ENCODE assay signal across 8 mouse cellular contexts in genomic region chr4:117550140-117550851, GRCm38 (mm10). TPM values are rescaled to one million over a fixed set of nuclear protein-coding genes. Genes with fewer than 3 reads are reported as not detected.
DNase-seq lines count a peak whose midpoint lies in the region; ATAC-seq lines count a peak whose summit lies in the region.

Gene Eri3 (plus strand): TSS chr4:117550365.

- peak; percentile 99 for DNase-seq in adrenal gland, adult (ENCODE audit: inconsistent age in 2 of 2, low spot score in 1 of 2)
- DNase-seq in embryo, embryonic 10.5 days (ENCODE audit: low spot score): peak; percentile 99
- peak; percentile 97 for DNase-seq in gastrocnemius, postnatal 14 days
- DNase-seq in left cerebral cortex, postnatal 10 days (ENCODE audit: extremely low spot score in 1 of 2, low spot score in 2 of 2): peak; percentile 98
- peak; percentile 99 for DNase-seq in right cerebral cortex, postnatal 25 days
- DNase-seq in urinary bladder, postnatal 4 days (ENCODE audit: low spot score in 2 of 2): peak; percentile 97 to 98

- intact Hi-C loops in gastrocnemius, postnatal 14 days (cut with DNase I; ENCODE audit: low total_unique reads): no loop called here
- intact Hi-C loops in left cerebral cortex, postnatal 10 days (cut with DNase I): no loop called here

- peak; percentile 99 for ATAC-seq in inflammation-experienced regulatory T-cells, adult 6 months
- peak; percentile 100 for ATAC-seq in megakaryocyte-erythroid progenitor cell, adult 5-6 weeks (replicated peaks; ENCODE audit: low FRiP score, low TSS enrichment, poor library complexity, severe bottlenecking)

RNA-seq across cellular contexts. Expression of gene Eri3, which starts in this region (rescaled TPM):
- 10 to 100 TPM; 68.6 to 70.8 TPM for total RNA-seq in gastrocnemius, postnatal 14 days (2021)
- polyA plus RNA-seq in inflammation-experienced regulatory T-cells, adult 6 months (2017; shearing (Covaris generic)): 10 to 100 TPM; 37.3 to 65.3 (median 61.9) TPM
- total RNA-seq in left cerebral cortex, postnatal 10 days (2021): 100 to 1,000 TPM; 251 to 264 TPM
- 63.4 and 65.1 TPM in 2 replicates for total RNA-seq in megakaryocyte-erythroid progenitor cell, adult 5-6 weeks (2014; fragmentation: Nextera tagmentation)
- 13.8 and 63.5 TPM in 2 replicates for total RNA-seq in megakaryocyte-erythroid progenitor cell, adult 5-6 weeks (2017)

Comparison
In these comparisons a context has a peak if more than half of its experiments do, and no peak if none do; other contexts are left out.
1. Peak in every context shown above with its lines: DNase-seq and ATAC-seq.